Mouse (Mus musculus): ENCODE measurements around the gene Lgalsl. TPM values are rescaled to one million over a fixed set of nuclear protein-coding genes. Genes with fewer than 3 reads are reported as not detected.

Lgalsl gene
- total RNA-seq, 2 experiments from 2014 or later = 80.7 to 82.0 TPM

DNA sequence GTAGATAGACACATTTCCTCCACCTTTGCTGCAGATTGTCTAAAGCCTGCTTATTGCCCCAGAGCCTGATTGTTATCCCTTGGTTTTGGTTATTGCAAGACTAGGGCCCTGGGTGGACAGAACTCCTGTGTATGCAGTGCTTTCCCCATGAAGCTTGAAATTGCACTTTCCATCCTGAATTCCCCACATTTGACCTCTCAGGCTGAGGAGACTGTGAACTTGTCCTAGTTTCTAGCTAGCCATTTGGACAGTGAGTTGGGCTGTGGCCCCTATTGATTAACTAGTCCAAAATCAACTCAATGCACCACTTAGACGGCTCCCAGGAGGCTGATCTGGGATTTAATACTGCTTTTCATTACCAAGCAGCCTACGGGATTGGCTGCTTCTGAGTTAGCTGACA is 6.9 kb downstream of the Lgalsl start:
- DNase-seq = no peak

DNA sequence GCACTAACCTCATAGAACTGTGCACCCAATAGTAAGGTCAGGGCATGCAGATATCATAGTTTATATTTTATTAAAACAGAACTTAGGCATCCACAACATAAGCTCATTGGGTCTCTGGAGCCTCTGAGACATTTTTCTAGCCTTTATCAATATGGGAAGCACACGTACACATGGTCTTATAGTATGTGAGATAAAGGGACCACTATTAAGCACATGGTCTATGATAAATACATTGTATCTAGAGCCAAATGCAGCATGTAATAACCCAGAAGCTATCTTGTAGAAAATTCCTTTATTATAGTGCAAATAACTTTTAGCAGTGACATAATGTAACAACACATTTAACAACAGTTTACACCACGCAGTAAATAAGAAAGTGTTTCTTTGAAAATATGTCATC is 7.6 kb downstream of the Lgalsl start:
- DNase-seq = no peak

DNA sequence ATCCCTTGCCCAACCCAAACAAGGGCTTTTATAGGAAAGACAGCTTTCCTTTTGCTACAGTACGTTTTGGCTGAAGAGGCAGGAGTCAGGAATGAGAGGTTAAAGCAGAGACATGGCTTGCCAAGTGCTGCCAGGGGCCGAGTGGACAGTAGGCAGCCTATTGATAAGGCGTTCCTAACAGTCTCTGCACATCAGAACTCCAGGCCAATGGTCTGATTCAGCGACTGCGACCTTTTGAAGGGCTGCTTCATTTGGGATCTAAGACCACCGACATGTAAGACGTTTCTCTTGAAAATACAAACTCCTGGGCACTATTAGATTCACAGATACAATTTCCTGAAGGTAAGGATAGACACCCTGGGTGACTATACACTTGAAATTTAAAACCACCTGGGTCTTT is 9.5 kb downstream of the Lgalsl start:
- DNase-seq = no peak

DNA sequence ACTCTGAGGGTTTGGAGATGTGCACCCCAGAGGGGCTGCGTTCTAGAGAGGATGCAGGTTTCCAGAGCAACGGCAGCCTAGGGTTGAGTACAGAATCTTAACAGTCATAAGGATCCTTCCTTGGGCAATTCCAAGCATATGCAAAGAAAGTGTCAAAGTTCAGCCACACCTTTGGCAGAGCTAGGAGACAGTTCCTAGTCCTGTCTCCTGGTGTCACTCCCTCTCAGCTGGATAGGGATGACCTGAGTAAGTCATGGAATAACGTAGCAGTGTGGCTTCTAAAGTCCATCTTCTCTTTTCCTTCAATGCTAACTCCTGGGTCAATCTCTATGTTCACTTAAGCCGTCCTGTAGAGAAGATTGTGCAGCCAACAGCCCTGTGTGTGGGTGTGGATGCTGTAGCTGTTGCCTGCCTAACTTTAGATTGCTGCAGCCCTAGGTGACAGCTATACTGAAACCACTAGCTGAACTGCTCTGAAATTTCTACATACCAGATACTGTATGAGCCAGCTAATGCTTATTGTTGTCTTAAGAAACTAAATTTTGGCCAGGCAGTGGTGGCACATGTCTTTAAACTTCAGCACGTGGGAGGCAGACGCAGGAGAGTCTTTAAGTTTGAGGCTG is 16.8 kb downstream of the Lgalsl start:
- DNase-seq = no peak

DNA sequence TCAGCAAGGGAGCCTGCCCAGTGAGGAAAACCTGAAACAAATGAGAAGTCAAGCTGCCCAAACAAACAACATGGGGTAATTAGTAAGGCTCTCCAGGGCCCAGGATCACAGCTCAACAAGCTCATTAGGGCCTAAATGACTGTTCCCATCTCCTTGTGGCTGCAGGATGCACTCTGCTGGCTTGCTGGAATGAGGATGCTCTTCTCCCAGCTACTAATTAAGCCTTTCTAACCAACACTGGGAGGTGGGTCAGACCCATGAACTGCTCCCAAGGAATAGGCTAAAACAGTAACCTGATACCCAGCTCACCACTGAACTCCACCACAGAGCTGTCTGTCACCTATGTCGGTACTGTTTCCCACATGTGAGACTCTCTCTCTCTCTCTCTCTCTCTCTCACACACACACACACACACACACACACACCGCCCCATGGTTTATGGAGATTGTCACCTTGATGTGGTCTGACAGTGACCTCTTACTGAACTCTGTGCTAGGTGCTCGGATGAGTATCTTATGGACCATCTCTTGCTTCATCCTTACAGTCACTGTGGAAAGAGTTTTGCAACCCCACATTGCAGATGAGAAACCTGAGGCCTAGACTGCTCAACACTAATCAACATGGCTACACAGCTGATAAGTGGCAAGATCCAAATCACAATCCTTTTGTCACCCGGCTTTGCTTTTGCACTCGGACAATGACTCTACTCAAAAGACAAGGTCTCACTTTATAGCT is 18.5 kb downstream of the Lgalsl start:
- DNase-seq = no peak

DNA sequence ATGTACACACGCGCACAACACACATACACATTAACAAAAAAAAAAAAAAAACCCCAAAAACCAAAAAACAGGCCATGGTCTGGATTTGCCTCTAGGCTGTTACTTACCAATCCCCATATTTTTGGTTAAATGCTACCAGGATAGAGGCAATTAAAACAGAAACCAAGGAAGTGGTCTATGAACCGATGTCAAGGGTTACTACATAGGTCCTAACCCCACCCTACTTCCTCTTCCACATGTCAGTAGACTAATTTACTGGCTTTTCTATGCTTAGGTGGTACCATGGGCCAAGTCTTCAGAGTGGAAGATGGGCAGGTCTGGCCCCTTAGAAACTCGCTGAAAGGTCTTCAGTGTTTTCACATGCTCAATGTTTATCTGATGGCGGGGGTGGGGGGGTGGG is 24.2 kb downstream of the Lgalsl start:
- DNase-seq = no peak

- DNase-seq = no peak
These were observed 25.1 kb downstream of the Lgalsl start for GRCm38 (mm10) chr11:20805604-20806249.

GRCm38 (mm10) chr11:20804416-20804815 is 26.4 kb downstream of the Lgalsl start:
- no peak for DNase-seq

DNA sequence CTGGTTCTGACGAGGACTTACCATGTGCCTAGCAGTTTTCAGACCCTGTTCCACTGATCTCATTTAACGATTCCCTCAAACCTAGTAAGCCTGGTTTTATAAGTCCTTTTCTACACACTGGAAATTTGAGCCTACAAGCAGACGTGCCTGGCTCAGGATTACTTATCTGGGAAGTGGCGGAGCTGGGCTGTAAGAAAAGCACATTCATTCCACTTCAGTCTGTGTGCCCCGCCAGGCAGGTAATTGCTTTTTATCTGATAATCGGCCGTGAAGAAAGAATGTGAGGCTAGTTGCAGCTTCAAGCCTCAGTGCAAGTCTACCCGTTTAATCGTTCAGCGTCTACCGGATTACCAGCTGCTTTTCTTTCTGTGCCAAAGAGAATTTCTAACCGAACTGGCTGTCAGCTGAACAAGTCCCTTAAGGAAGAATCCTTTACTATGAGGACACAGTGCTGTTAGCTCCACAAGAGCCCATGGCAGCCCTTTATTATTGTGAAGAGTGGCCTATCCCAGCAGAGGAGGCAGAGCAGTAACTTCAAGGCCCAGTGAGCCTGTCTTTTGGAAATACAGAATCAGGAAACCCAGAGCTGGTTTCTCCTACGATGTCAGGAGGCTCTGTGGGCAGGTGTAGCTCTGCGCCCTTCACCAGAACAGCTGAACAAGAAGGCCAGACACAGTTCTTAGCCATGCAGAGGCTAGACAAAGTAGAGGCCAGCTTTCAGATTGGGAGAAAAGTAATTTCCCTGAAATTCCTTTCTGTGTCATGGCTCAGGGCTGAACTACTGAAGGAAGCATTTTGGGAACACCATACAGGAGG is 30.4 kb downstream of the Lgalsl start:
- peak; percentile 3 for DNase-seq

GRCm38 (mm10) chr11:20797841-20798240 is 33.0 kb downstream of the Lgalsl start:
- no peak for DNase-seq

DNA sequence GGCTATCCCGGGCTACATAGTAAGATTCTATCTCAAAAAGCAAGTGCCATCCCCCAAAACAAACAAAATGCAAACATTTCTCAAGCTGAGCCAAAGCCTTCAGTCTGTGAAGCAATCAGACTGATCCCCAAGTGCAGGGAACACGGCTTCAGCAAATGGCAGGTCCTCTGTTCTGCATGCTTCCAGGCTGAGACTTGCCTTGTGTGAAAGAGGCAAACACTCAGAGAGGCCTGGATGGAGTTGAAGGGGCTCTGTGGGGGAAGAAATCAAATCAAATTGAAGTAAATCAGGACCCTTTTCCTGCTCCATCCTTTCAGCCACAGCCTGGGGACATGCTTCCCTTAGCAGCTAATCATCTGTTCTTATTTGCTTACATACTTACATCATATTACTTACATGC is 35.4 kb downstream of the Lgalsl start:
- DNase-seq = no peak

- DNase-seq = no peak
These were observed 36.0 kb downstream of the Lgalsl start for GRCm38 (mm10) chr11:20794913-20795254.

- peak; percentile 77 to 87 for DNase-seq
These were observed 36.5 kb downstream of the Lgalsl start for GRCm38 (mm10) chr11:20794196-20794912.

DNA sequence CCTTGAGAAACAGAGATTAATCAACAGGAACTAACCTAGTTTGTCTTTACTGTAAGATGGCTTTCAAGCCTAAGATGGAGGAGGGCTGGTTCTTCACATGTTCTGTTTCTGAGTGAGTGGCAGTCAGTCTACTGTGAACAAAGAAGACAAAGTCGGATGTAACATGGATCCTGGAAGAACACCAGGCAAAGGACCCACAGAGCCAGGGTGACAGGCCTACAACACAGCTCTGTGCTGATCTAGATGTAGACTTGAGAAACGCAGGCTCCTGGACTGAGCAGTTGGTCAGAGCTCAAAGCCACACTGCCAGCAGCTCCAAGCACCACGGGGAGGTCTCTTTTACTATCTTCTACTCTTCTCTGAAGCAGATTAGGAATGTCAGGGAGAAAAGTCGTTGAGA is 37.2 kb downstream of the Lgalsl start:
- DNase-seq = no peak

DNA sequence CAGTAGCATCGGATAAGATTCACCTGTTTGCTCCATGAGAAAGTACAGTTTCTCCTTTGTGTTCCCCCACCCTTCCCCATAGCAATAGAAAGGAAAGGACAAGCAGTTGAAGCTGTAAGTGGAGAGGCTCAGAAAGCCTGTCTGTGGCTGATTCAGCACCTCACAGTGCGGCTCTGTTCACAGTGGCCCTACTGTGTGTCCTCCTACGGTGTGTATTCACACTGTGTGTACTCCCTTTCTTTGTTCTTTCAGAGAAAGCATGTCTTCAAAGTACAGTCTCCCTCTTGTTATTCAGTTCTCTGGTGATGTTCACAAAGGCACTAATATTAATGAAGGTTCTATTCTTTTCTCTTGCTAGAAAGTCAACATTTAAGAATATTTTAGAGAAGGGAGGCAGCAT is 38.2 kb downstream of the Lgalsl start:
- no peak for DNase-seq

DNA sequence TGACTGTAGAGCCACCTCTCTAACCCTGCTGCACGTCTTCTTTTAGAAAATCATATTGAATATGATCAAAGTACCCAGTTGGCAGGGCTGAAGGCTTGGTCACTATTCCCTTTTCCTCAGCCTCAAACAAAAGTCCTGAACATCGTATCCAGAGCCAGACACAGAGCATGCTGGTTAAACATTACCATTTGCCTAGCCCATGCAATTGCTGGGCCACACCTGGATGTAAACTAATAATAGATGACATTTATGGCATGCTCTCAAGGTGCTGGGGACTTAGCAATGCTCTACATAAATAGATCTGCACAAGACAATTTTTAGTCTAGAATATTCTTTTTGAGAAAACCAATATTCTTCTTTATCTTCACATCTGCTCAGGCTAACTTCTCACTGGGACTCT is 39.5 kb downstream of the Lgalsl start:
- DNase-seq = no peak

- no peak for DNase-seq
These were observed 41.8 kb downstream of the Lgalsl start for GRCm38 (mm10) chr11:20789015-20789414.

- no peak for DNase-seq
These were observed 42.8 kb downstream of the Lgalsl start for GRCm38 (mm10) chr11:20788070-20788469.

- DNase-seq = no peak
These were observed 44.7 kb downstream of the Lgalsl start for GRCm38 (mm10) chr11:20786191-20786590.

GRCm38 (mm10) chr11:20785186-20785585 is 45.7 kb downstream of the Lgalsl start:
- DNase-seq = no peak

DNA sequence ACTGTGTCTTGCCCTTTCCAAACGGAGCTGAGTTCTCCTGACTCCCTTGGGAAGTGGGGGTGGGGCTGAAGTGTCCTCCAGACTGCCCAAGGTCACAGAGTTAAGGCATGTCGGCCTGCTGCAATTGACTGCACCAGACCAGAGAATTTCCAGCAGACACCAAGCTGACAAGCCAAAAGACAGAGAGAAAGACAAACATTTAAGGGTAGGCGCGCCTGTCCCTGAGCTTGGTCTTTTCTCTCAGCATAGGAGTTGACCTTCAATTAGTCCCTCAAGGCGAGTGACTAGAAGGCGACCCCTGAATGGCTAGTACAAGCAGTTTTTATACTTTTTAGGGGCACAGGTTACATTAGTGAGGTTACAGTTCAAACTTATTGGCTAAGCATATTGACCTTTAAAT is 46.1 kb downstream of the Lgalsl start:
- no peak for DNase-seq

DNA sequence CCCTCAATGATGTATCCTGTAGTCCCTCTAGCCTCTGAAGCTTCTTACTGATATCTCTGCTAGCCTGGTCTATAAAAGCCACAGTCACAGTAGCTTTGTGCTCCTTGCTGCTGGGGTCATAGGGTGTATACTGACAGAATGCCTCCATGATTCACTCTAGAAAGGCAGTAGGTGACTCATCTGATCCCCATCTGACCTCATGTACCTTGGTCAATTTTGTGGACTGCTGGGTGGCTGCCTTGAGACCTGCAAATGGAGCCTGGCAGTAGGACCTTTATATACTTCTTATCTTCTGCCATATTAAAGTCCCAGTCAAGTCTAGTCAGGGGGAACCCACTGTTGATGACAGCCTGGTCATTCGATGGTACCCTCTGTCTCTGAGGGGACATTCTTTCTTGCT is 47.4 kb downstream of the Lgalsl start:
- DNase-seq = no peak
